Mouse (Mus musculus): ENCODE data around the gene Uqcrfs1. TPM values are rescaled to one million over a fixed set of nuclear protein-coding genes. Genes with fewer than 3 reads are reported as not detected.
A peak's percentile ranks its signal among the peaks of the same experiment; 100 is the strongest.

Uqcrfs1 gene
- polyA plus RNA-seq, 1 experiment from 2014 or later = 228 TPM

GRCm38 (mm10) chr13:30549339-30549738, 4.2 kb upstream of the Uqcrfs1 start:
- no peak overlapping the region for H3K27ac ChIP-seq
- H3K4me3 ChIP-seq = no peak overlapping the region
- H3K36me3 ChIP-seq = no peaks in the 10 kb centered on the region
- H3K9me3 ChIP-seq (replicated peaks) = no peaks in the 10 kb centered on the region
- peaks cover 5% of the 10 kb centered on the region for H3K4me1 ChIP-seq
- H3K27me3 ChIP-seq (ENCODE audit: low read depth, poor library complexity, severe bottlenecking) = no peaks in the 10 kb centered on the region
- 78% methylated on average over 5 of the region's 5 CpGs for WGBS
- DNase-seq (ENCODE audit: low spot score) = no peak

GRCm38 (mm10) chr13:30548835-30549234, 3.7 kb upstream of the Uqcrfs1 start:
- Histone ChIP-seq H3K4me1 (peaks cover 10% of the 10 kb centered on the region), H3K9me3 (replicated peaks) (no peaks in the 10 kb centered on the region), H3K27me3 (ENCODE audit: low read depth, poor library complexity, severe bottlenecking) (no peaks in the 10 kb centered on the region), H3K27ac (no peak overlapping the region), H3K36me3 (no peaks in the 10 kb centered on the region), H3K4me3 (no peak overlapping the region)
- WGBS = 30% methylated on average over 2 of the region's 2 CpGs
- DNase-seq (ENCODE audit: low spot score) = peak; percentile 86

- Histone ChIP-seq H3K27me3 (ENCODE audit: low read depth, poor library complexity, severe bottlenecking) (no peaks in the 10 kb centered on the region), H3K9me3 (replicated peaks) (no peaks in the 10 kb centered on the region), H3K27ac (no peak overlapping the region), H3K36me3 (no peaks in the 10 kb centered on the region), H3K4me3 (no peak overlapping the region), H3K4me1 (no peaks in the 10 kb centered on the region)
- WGBS = 12% methylated on average over 5 of the region's 5 CpGs
- peak; percentile 65 for DNase-seq (ENCODE audit: low spot score)
Observed at GRCm38 (mm10) chr13:30530761-30531160, 14.4 kb downstream of the Uqcrfs1 start.

- Histone ChIP-seq H3K4me3 (no peak overlapping the region), H3K27ac (no peak overlapping the region), H3K36me3 (no peaks in the 10 kb centered on the region), H3K4me1 (no peaks in the 10 kb centered on the region), H3K27me3 (ENCODE audit: low read depth, poor library complexity, severe bottlenecking) (no peaks in the 10 kb centered on the region), H3K9me3 (replicated peaks) (no peaks in the 10 kb centered on the region)
- DNase-seq (ENCODE audit: low spot score) = no peak
- 92% methylated on average over 8 of the region's 8 CpGs for WGBS
Observed at GRCm38 (mm10) chr13:30524961-30525360, 20.2 kb downstream of the Uqcrfs1 start.

GRCm38 (mm10) chr13:30523971-30524370, 21.2 kb downstream of the Uqcrfs1 start:
- no peaks in the 10 kb centered on the region for H3K9me3 ChIP-seq (replicated peaks)
- no peak overlapping the region for H3K27ac ChIP-seq
- H3K4me3 ChIP-seq = no peak overlapping the region
- no peaks in the 10 kb centered on the region for H3K27me3 ChIP-seq (ENCODE audit: low read depth, poor library complexity, severe bottlenecking)
- no peak for DNase-seq (ENCODE audit: low spot score)
- H3K36me3 ChIP-seq = no peaks in the 10 kb centered on the region
- WGBS = 90% methylated on average over 9 of the region's 9 CpGs
- H3K4me1 ChIP-seq = no peaks in the 10 kb centered on the region

GRCm38 (mm10) chr13:30523246-30523891, 21.8 kb downstream of the Uqcrfs1 start:
- Histone ChIP-seq H3K9me3 (replicated peaks) (no peaks in the 10 kb centered on the region), H3K4me3 (no peak overlapping the region), H3K27ac (no peak overlapping the region), H3K36me3 (no peaks in the 10 kb centered on the region), H3K4me1 (no peaks in the 10 kb centered on the region), H3K27me3 (ENCODE audit: low read depth, poor library complexity, severe bottlenecking) (no peaks in the 10 kb centered on the region)
- DNase-seq (ENCODE audit: low spot score) = no peak
- WGBS = 94% methylated on average over 5 of the region's 5 CpGs

- Histone ChIP-seq H3K4me3 (no peak overlapping the region), H3K4me1 (no peaks in the 10 kb centered on the region), H3K9me3 (replicated peaks) (no peaks in the 10 kb centered on the region), H3K27ac (no peak overlapping the region), H3K27me3 (ENCODE audit: low read depth, poor library complexity, severe bottlenecking) (no peaks in the 10 kb centered on the region), H3K36me3 (no peaks in the 10 kb centered on the region)
- no peak for DNase-seq (ENCODE audit: low spot score)
- WGBS = 82% methylated on average over 16 of the region's 16 CpGs
Observed at GRCm38 (mm10) chr13:30521282-30521902, 23.8 kb downstream of the Uqcrfs1 start.

GRCm38 (mm10) chr13:30518191-30518590, 27.0 kb downstream of the Uqcrfs1 start:
- Histone ChIP-seq H3K4me1 (no peaks in the 10 kb centered on the region), H3K36me3 (no peaks in the 10 kb centered on the region), H3K9me3 (replicated peaks) (no peaks in the 10 kb centered on the region), H3K27ac (no peak overlapping the region), H3K4me3 (no peak overlapping the region), H3K27me3 (ENCODE audit: low read depth, poor library complexity, severe bottlenecking) (no peaks in the 10 kb centered on the region)
- DNase-seq (ENCODE audit: low spot score) = no peak

GRCm38 (mm10) chr13:30507651-30508050, 37.5 kb downstream of the Uqcrfs1 start:
- H3K27me3 ChIP-seq (ENCODE audit: low read depth, poor library complexity, severe bottlenecking) = no peaks in the 10 kb centered on the region
- no peaks in the 10 kb centered on the region for H3K9me3 ChIP-seq (replicated peaks)
- peaks cover 9% of the 10 kb centered on the region; the same call in 1 of the 2 replicates for H3K4me1 ChIP-seq
- DNase-seq (ENCODE audit: low spot score) = peak; percentile 24
- no peaks in the 10 kb centered on the region for H3K36me3 ChIP-seq
- WGBS = 66% methylated on average over 4 of the region's 4 CpGs
- no peak overlapping the region for H3K27ac ChIP-seq
- H3K4me3 ChIP-seq = no peak overlapping the region

GRCm38 (mm10) chr13:30501860-30502395, 43.2 kb downstream of the Uqcrfs1 start:
- DNase-seq (ENCODE audit: low spot score) = peak; percentile 19
- Histone ChIP-seq H3K9me3 (replicated peaks) (no peaks in the 10 kb centered on the region), H3K36me3 (no peaks in the 10 kb centered on the region), H3K4me1 (no peaks in the 10 kb centered on the region), H3K27ac (no peak overlapping the region), H3K4me3 (no peak overlapping the region), H3K27me3 (ENCODE audit: low read depth, poor library complexity, severe bottlenecking) (no peaks in the 10 kb centered on the region)
- WGBS = 45% methylated on average over 7 of the region's 7 CpGs

Other genes starting within 250 kb of the Uqcrfs1 start
- gene Agtr1a, start 208.9 kb downstream of the Uqcrfs1 start, polyA plus RNA-seq (2016; fragmentation: Nextera tagmentation; extraction: Ambion mirVana) = 2.4 and 2.5 TPM in 2 replicates
- 15.8 and 17.5 TPM in 2 replicates for gene Dusp22, start 114.6 kb upstream of the Uqcrfs1 start, polyA plus RNA-seq (2016; fragmentation: Nextera tagmentation; extraction: Ambion mirVana)
- gene Irf4, start 203.9 kb upstream of the Uqcrfs1 start, polyA plus RNA-seq (2016; fragmentation: Nextera tagmentation; extraction: Ambion mirVana) = not detected in 2 replicates